In the genomic region with DNA sequence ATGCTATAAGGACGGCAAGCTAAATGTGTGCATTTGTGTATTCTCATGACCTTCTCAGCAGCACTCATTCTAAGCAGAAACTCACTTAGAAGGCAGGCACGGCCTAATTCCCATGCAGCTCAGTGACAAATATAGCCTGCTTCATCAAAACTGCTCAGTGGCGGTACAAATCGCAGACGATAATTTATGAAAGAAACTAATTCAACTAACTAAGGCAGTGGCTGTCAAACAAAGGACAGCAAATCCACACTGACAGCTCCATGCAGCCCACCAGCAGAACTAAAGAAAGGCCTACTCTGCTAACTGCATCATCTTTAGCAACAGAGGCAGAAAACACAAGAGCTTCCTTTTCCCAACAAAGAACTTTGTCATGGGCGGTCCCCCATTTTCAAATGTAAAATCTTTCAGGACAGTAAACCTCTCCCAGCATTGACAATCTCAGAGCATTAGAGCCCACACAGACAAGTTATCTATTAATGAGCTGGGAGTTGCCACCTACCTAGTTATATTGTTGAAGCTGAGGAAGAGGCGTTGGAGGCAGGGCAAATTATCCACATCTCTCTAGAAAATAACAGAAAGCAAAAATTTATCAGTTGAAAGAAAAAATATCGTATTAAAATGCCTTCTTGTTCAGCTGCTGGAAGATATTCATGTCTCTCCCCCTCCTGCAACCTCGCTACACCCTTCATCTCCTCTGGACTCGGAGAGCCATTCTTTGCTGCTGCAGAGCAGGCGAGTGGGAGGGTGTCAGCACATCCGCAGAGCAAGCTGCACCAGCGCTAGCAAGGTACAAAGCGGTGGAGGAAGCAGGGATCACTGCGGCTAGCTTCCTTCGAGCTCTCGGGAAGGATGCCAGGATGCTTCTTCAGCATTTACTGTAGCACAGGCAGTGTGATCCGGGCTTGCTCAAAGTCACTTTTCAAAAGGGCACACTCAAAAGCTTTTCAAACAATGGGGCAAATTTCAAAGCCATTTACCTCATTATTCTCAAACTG, we compare ENCODE assay signal across 9 mouse cellular contexts. TPM values are rescaled to one million over a fixed set of nuclear protein-coding genes. Genes with fewer than 3 reads are reported as not detected.
A peak's percentile ranks its signal among the peaks of the same experiment; 100 is the strongest.
DNase-seq lines count a peak whose midpoint lies in the region; ATAC-seq and TF ChIP-seq lines count a peak whose summit lies in the region.
"Had no signal": no experiment of that assay in that cellular context is flagged by ENCODE, and none has a peak within 500 bp of the region (broad histone marks: within the 10 kb centered on the region; RNA-seq: fewer than 3 reads in every experiment).

No protein-coding gene starts in this region.

- H3K36me3 ChIP-seq in forebrain, postnatal 0 days (ENCODE audit: insufficient read depth): peaks cover 7% of the 10 kb centered on the region
- no peaks in the 10 kb centered on the region for H3K36me3 ChIP-seq in lung, embryonic 14.5 days (ENCODE audit: insufficient read depth)
- H3K36me3 ChIP-seq: heart, embryonic 13.5 days had no signal

- no peaks in the 10 kb centered on the region for H3K9me3 ChIP-seq in forebrain, postnatal 0 days (ENCODE audit: low read length)
- no peaks in the 10 kb centered on the region for H3K9me3 ChIP-seq in lung, embryonic 14.5 days (ENCODE audit: low read depth, low read length)
- H3K9me3 ChIP-seq: heart, embryonic 13.5 days had no signal

- H3K4me1 ChIP-seq in forebrain, postnatal 0 days (ENCODE audit: insufficient read depth): peaks cover 8% of the 10 kb centered on the region; the same call in 1 of the 2 replicates
- H3K4me1 ChIP-seq in lung, embryonic 14.5 days (ENCODE audit: insufficient read depth): no peaks in the 10 kb centered on the region

- H3K27me3 ChIP-seq in forebrain, postnatal 0 days (ENCODE audit: insufficient read depth, low read length): no peaks in the 10 kb centered on the region
- no peaks in the 10 kb centered on the region for H3K27me3 ChIP-seq in lung, embryonic 14.5 days (ENCODE audit: insufficient read depth, low read length)
- H3K27me3 ChIP-seq: heart, embryonic 13.5 days had no signal

- H3K9ac ChIP-seq in forebrain, postnatal 0 days: peak overlapping the region; percentile 53
- H3K9ac ChIP-seq in lung, embryonic 14.5 days: no peak overlapping the region
- H3K9ac ChIP-seq: heart, embryonic 13.5 days had no signal

- DNase-seq in ZHBTc4 (ENCODE audit: low read depth, low spot score): peak; percentile 48
- peak; percentile 89 for DNase-seq in brain, embryonic 14.5 days (ENCODE audit: low read depth)
- peak; percentile 68 for DNase-seq in forebrain, postnatal 0 days
- DNase-seq in kidney, adult 9 months: peak; percentile 52
- DNase-seq in lung, embryonic 14.5 days: peak; percentile 71
- DNase-seq in retina, embryonic 14.5 days (ENCODE audit: low spot score): peak; percentile 82
- no peak for DNase-seq in natural killer cell, adult 2 months (ENCODE audit: low spot score in 2 of 2)

- H3K4me3 ChIP-seq in forebrain, postnatal 0 days (ENCODE audit: low read depth, low read length): peak overlapping the region; percentile 18; the same call in 1 of the 2 replicates
- no peak overlapping the region for H3K4me3 ChIP-seq in lung, embryonic 14.5 days (ENCODE audit: low read depth, low read length)
- H3K4me3 ChIP-seq: heart, embryonic 13.5 days; myocyte had no signal

- H3K27ac ChIP-seq in forebrain, postnatal 0 days (ENCODE audit: low read depth, low read length): peak overlapping the region; percentile 82
- no peak overlapping the region for H3K27ac ChIP-seq in lung, embryonic 14.5 days (ENCODE audit: low read depth)
- H3K27ac ChIP-seq: heart, embryonic 13.5 days had no signal

- 10% methylated on average over 18 of the region's 18 CpGs for WGBS in forebrain, postnatal 0 days
- WGBS in lung, embryonic 14.5 days: 55% methylated on average over 18 of the region's 18 CpGs

- peak; percentile 77 for ATAC-seq in forebrain, postnatal 0 days
- no peak for ATAC-seq in lung, embryonic 14.5 days (ENCODE audit: insufficient read depth)

- TF ChIP-seq POLR2A in brain, embryonic 14.5 days (IDR thresholded peaks at IDR 0.05; ENCODE audit: borderline replicate concordance, extremely low read depth, insufficient read depth, insufficient read length, poor library complexity, severe bottlenecking): no peak

- no peak for TF ChIP-seq CTCF in brain, embryonic 14.5 days (IDR thresholded peaks at IDR 0.05; ENCODE audit: borderline replicate concordance, extremely low read depth, insufficient read depth, insufficient read length)
- TF ChIP-seq CTCF in forebrain, postnatal 0 days (IDR thresholded peaks at IDR 0.05; ENCODE audit: low read depth): no peak
- TF ChIP-seq CTCF in lung, embryonic 14.5 days (IDR thresholded peaks at IDR 0.05; ENCODE audit: low read depth): no peak

- peak overlapping the region; percentile 46 for H3K4me2 ChIP-seq in forebrain, postnatal 0 days (ENCODE audit: low read depth)
- no peak overlapping the region for H3K4me2 ChIP-seq in lung, embryonic 14.5 days
- H3K4me2 ChIP-seq: heart, embryonic 13.5 days had no signal

RNA-seq across cellular contexts. Expression of a gene that starts 38.7 kb away (rescaled TPM):
- 63.1 and 72.4 TPM in 2 replicates for polyA plus RNA-seq in brain, embryonic 14.5 days (2012; rRNA removed)
- 85.5 and 85.6 TPM in 2 replicates for total RNA-seq in forebrain, postnatal 0 days (2014; rRNA removed)
- 64.3 and 69.6 TPM in 2 replicates for polyA plus RNA-seq in forebrain, postnatal 0 days (2015; fragmentation: Nextera tagmentation; extraction: Ambion mirVana)
- polyA plus RNA-seq in lung, embryonic 14.5 days (2014; fragmentation: Nextera tagmentation; extraction: Ambion mirVana): 21.1 and 21.9 TPM in 2 replicates

Comparison
In these comparisons a context has a peak if more than half of its experiments do, and no peak if none do; other contexts are left out.
1. DNase-seq: peak in ZHBTc4 (single experiment), brain, embryonic 14.5 days (single experiment), forebrain, postnatal 0 days (single experiment), kidney, adult 9 months (single experiment), lung, embryonic 14.5 days (single experiment) and retina, embryonic 14.5 days (single experiment); none in natural killer cell, adult 2 months (0 of 2).